ENCODE assay signal across 9 mouse cellular contexts in genomic region chr2:59745428-59745827, GRCm38 (mm10).
A peak's percentile ranks its signal among the peaks of the same experiment; 100 is the strongest.
DNase-seq lines count a peak whose midpoint lies in the region; ATAC-seq and TF ChIP-seq lines count a peak whose summit lies in the region.
"Had no signal": no experiment of that assay in that cellular context is flagged by ENCODE, and none has a peak within 500 bp of the region (broad histone marks: within the 10 kb centered on the region; RNA-seq: fewer than 3 reads in every experiment).

No protein-coding gene starts in this region.

- peaks cover 8% of the 10 kb centered on the region; the same call in 1 of the 2 replicates for H3K36me3 ChIP-seq in heart, embryonic 10.5 days
- H3K36me3 ChIP-seq in CH12.LX (replicated peaks in 1 of 2; ENCODE audit: control insufficient read depth in 1 of 2, insufficient read depth in 1 of 2, low read length in 1 of 2) = no peaks in the 10 kb centered on the region
- H3K36me3 ChIP-seq in forebrain, embryonic 14.5 days (ENCODE audit: control insufficient read depth, insufficient read depth, low read length) = no peaks in the 10 kb centered on the region
- H3K36me3 ChIP-seq: limb, embryonic 15.5 days had no signal

- in situ Hi-C loops in CH12.LX (cut with MboI; ENCODE audit: low pct_ligation_motif_present, low pct_unique_long_range_greater_than_20kb, low sequenced_read_pairs) = no loop called here

- no peak overlapping the region for H3K4me3 ChIP-seq in heart, embryonic 10.5 days
- H3K4me3 ChIP-seq in CH12.LX (replicated peaks in 1 of 3; ENCODE audit: low read depth in 2 of 3, low read length in 2 of 3, poor library complexity in 1 of 3) = no peak overlapping the region
- no peak overlapping the region for H3K4me3 ChIP-seq in forebrain, embryonic 14.5 days (ENCODE audit: low read depth, low read length)
- H3K4me3 ChIP-seq: limb, embryonic 15.5 days had no signal

- peak overlapping the region; percentile 57 for H3K27ac ChIP-seq in heart, embryonic 10.5 days
- H3K27ac ChIP-seq in CH12.LX (ENCODE audit: insufficient read depth, low read depth) = no peak overlapping the region
- no peak overlapping the region for H3K27ac ChIP-seq in forebrain, embryonic 14.5 days (ENCODE audit: low read depth, low read length)
- H3K27ac ChIP-seq: limb, embryonic 15.5 days had no signal

- dilution Hi-C loops in CH12.LX (cut with MboI; ENCODE audit: extremely low pct_ligation_motif_present, extremely low pct_unique_long_range_greater_than_20kb, low sequenced_read_pairs) = no loop called here

- no peaks in the 10 kb centered on the region for H3K9me3 ChIP-seq in heart, embryonic 10.5 days
- no peaks in the 10 kb centered on the region for H3K9me3 ChIP-seq in CH12.LX (replicated peaks; ENCODE audit: low read length)
- no peaks in the 10 kb centered on the region for H3K9me3 ChIP-seq in forebrain, embryonic 14.5 days (replicated peaks; ENCODE audit: control insufficient read depth, low read length)
- H3K9me3 ChIP-seq: limb, embryonic 15.5 days had no signal

- TF ChIP-seq RAD21 in CH12.LX (IDR thresholded peaks at IDR 0.05; ENCODE audit: low read depth, low read length) = peak; percentile 50

- no peak for DNase-seq in heart, embryonic 10.5 days (ENCODE audit: low spot score)
- no peak for DNase-seq in heart, postnatal 25 days (ENCODE audit: low spot score)
- DNase-seq in CH12.LX (ENCODE audit: extremely low read depth) = peak; percentile 55
- peak; percentile 42 for DNase-seq in brain, embryonic 18.5 days (ENCODE audit: low read depth, low spot score)
- DNase-seq in forebrain, embryonic 14.5 days (ENCODE audit: low spot score) = peak; percentile 85
- peak; percentile 61 to 83 for DNase-seq in kidney, postnatal 36 days
- peak; percentile 81 for DNase-seq in lung, postnatal 36 days
- DNase-seq in skeletal muscle tissue, adult 2 months (ENCODE audit: low read depth, low spot score) = peak; percentile 34

- H3K9ac ChIP-seq in CH12.LX (ENCODE audit: insufficient read depth, low read depth) = no peak overlapping the region
- H3K9ac ChIP-seq in forebrain, embryonic 14.5 days (ENCODE audit: low read length) = no peak overlapping the region
- H3K9ac ChIP-seq: limb, embryonic 15.5 days had no signal

- intact Hi-C loops in heart, postnatal 25 days (cut with DNase I) = loop anchor here (1.0 to 5.0 kb wide), 4 partner anchors 75 to 223 kb away; partner anchors contain the start of gene Tanc1

- TF ChIP-seq CTCF in CH12.LX (conservative IDR thresholded peaks at IDR 0.05 in 1 of 2, IDR thresholded peaks at IDR 0.05 in 1 of 2; ENCODE audit: low read depth in 2 of 2, low read length in 2 of 2) = peak; percentile 56 to 78

- peak; percentile 30; the same call in 1 of the 2 replicates for ATAC-seq in forebrain, embryonic 14.5 days

- TF ChIP-seq POLR2A in CH12.LX (IDR thresholded peaks at IDR 0.05; ENCODE audit: low read depth, low read length) = no peak

- no peaks in the 10 kb centered on the region for H3K27me3 ChIP-seq in heart, embryonic 10.5 days (ENCODE audit: insufficient read depth, poor library complexity, severe bottlenecking)
- H3K27me3 ChIP-seq in CH12.LX (replicated peaks) = no peaks in the 10 kb centered on the region
- no peaks in the 10 kb centered on the region for H3K27me3 ChIP-seq in forebrain, embryonic 14.5 days (replicated peaks; ENCODE audit: control insufficient read depth, insufficient read depth, low read length)
- H3K27me3 ChIP-seq: limb, embryonic 15.5 days had no signal

- no peaks in the 10 kb centered on the region for H3K79me2 ChIP-seq in CH12.LX (replicated peaks; ENCODE audit: control insufficient read depth, extremely low read depth, insufficient read depth, poor library complexity, severe bottlenecking)

- TF ChIP-seq EP300 in CH12.LX (IDR thresholded peaks at IDR 0.05; ENCODE audit: low read length) = no peak

- H3K4me1 ChIP-seq in heart, embryonic 10.5 days = peaks cover 49% of the 10 kb centered on the region
- H3K4me1 ChIP-seq in CH12.LX (ENCODE audit: control insufficient read depth in 1 of 2, insufficient read depth in 2 of 2) = peaks cover 6% of the 10 kb centered on the region in 2 experiments
- H3K4me1 ChIP-seq in forebrain, embryonic 14.5 days (ENCODE audit: control insufficient read depth, insufficient read depth, low read length) = no peaks in the 10 kb centered on the region

- no peak overlapping the region for H3K4me2 ChIP-seq in CH12.LX (ENCODE audit: insufficient read depth, low read depth, poor library complexity, severe bottlenecking)
- no peak overlapping the region for H3K4me2 ChIP-seq in forebrain, embryonic 14.5 days (ENCODE audit: low read length)
- H3K4me2 ChIP-seq: limb, embryonic 15.5 days had no signal

- 33% methylated on average over 6 of the region's 6 CpGs for WGBS in heart, embryonic 10.5 days
- 28% methylated on average over 6 of the region's 6 CpGs for WGBS in forebrain, embryonic 14.5 days

TF ChIP-seq in CH12.LX, 34 proteins besides CTCF, POLR2A, EP300 and RAD21:
- TF ChIP-seq CHD1 (IDR thresholded peaks at IDR 0.05; ENCODE audit: low read depth, low read length) = no peak
- TF ChIP-seq ELF1 (IDR thresholded peaks at IDR 0.05; ENCODE audit: low read depth, low read length) = no peak
- peak; percentile 77 for TF ChIP-seq SMC3 (IDR thresholded peaks at IDR 0.05; ENCODE audit: low read depth, low read length)
- TF ChIP-seq MAFK (IDR thresholded peaks at IDR 0.05; ENCODE audit: insufficient replicate concordance, low read length) = no peak
- TF ChIP-seq TCF12 (IDR thresholded peaks at IDR 0.05; ENCODE audit: low read depth, low read length) = no peak

Comparison
In these comparisons a context has a peak if more than half of its experiments do, and no peak if none do; other contexts are left out.
1. DNase-seq: peak in CH12.LX (single experiment), brain, embryonic 18.5 days (single experiment), forebrain, embryonic 14.5 days (single experiment), kidney, postnatal 36 days (2 of 2), lung, postnatal 36 days (single experiment) and skeletal muscle tissue, adult 2 months (single experiment); none in heart, embryonic 10.5 days (single experiment) and heart, postnatal 25 days (single experiment).